Mouse (Mus musculus) induced T-regulatory cell, adult 2 months (primary cell): ENCODE data around the gene Polr3b.

Experiments used
- DNase-seq: peaks from one replicate; pipeline ENCODE4 v3.0.0-alpha.2; 2012; ENCODE audit warnings: low read depth

Gene Polr3b

DNA sequence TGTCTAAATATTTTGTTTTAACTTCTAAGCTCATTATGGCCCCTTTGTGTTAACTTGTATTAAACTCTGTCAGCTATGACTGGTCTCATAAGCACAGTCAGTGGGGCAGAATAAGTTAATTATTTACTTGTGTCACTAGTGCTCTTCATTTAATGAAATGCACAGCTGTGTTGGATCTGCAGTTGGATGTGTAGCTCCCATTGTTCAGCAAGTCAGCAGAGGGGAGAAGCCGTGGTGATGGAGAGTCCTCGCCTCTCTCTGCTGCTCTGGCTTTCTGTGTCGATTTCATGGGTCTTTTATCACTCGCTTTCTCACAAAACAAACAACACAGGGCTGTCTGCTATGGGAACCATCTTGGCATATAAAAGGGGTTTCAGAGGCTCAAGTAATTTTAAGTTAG, 88.7 kb downstream of the Polr3b start:
- no peak for DNase-seq

GRCm38 (mm10) chr10:84711479-84711878, 89.4 kb downstream of the Polr3b start:
- DNase-seq: no peak

DNA sequence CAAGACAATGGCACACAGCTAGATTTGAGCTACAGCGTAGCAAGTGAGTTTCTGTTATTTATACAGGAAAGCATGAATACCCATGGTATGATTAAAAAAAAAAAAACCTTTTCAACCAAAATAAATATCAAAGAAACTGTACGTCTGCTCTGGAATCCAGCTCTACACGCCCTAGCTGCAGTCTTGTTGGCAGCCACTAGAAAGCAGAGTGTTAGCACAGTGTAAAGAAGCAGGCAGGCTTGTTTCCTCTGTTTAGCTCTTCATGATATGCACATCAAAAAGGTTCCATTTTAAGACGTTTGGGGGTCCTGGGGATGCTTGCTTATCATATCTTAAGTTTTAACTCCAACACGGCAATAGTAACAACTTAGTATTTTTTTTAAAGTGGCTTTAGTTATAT, 89.8 kb downstream of the Polr3b start:
- no peak for DNase-seq

GRCm38 (mm10) chr10:84712532-84712931, 90.4 kb downstream of the Polr3b start:
- no peak for DNase-seq

GRCm38 (mm10) chr10:84713043-84713442, 91.0 kb downstream of the Polr3b start:
- no peak for DNase-seq

DNA sequence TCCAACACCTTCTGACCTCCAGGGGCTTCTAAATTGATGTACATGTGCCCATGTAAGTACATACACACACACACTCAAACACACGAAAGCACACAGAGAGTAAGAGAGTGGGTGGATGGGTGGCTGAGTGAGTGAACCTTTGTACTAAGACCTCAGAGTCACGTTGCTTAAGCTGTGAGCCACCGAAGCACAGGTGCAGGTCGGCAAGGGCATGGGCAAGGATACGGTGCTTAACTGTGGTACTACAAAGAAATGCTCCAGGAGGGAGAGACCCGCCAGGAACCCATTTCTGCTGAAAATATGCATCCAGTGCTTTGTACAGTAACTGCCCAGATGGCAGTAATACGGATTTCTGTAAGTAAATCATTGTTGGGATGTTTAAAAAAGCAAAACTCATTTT, 93.5 kb downstream of the Polr3b start:
- DNase-seq: no peak

DNA sequence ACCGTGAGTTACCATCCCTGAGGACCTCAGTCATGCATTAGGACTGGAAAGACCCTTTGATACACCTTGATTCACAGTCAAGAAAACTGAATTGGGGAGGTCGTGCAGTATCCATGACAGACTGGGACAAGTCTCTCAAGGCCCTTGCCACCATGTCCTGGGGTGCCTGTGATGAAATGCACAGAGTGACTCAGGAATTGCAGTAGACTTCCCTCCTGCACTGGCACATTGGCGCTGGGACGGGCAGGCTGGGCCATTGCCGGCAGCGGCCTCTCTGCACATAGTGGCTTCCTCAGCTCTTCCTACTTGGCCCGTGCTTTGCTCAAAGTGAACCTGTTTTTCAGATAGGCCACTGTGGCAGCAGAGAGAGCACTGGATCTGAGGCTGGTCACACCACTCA, 94.5 kb downstream of the Polr3b start:
- DNase-seq: no peak

DNA sequence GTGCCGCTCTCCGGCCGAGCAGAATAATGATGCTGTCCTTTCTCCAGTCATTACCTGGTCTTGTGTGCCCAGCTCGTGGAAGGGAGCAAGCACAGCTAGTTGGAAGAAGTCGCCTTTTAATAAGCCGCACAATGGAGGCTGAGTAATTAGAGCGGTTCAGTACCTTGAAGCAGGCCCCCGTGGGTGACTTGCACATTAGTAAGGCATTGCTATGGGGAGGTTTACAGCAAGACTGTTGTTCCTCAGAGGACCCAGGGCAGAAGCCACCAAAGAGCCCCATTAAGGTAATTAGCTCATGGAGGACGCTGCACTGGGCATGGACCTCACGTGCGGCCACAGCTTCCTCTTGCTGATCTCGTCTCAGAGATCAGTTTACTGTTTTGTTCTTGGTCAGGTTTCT, 100.6 kb downstream of the Polr3b start:
- no peak for DNase-seq

DNA sequence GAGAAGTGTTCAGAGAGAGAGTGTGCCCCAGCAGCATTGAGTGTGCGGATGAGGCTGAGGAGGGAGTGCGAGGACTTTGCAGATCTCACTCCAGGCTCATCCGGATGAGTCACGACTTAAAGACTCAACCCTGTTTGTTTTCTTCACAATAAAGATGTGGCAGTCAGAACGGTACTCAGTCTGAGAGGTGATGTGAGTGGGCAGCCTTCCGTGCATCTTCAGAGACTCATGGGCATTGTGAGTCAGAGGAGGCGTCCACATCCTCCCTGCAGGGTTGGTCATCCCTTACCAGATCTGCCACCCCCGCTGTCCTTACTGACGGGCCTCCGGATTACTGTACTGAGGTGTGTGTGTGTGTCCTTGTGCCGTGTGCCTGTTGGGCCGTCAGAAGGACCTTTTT, 104.9 kb downstream of the Polr3b start:
- DNase-seq: peak; percentile 41

- no peak for DNase-seq
Measured at GRCm38 (mm10) chr10:84727760-84728159, 105.7 kb downstream of the Polr3b start.

- peak; percentile 26 for DNase-seq
Measured at GRCm38 (mm10) chr10:84730078-84730477, 108.0 kb downstream of the Polr3b start.

DNA sequence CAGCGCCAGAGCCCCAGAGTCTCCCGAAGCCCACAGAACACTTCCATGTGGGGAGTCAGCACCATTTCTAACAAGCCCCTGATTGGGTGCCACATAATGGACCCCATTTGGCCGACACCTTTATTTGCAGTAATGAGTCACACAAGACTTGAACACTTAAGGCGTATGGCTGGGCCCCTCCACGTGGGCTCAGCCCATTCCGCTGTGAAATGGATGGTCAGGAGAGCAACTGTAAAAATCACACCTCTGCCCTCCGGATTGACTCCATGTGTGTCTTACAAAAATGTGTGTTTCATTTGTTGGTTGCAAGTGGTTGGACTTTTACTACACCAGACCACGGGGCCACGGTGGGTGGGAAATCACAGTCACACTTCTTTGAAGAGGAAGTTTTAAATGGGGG, 108.9 kb downstream of the Polr3b start:
- no peak for DNase-seq

DNA sequence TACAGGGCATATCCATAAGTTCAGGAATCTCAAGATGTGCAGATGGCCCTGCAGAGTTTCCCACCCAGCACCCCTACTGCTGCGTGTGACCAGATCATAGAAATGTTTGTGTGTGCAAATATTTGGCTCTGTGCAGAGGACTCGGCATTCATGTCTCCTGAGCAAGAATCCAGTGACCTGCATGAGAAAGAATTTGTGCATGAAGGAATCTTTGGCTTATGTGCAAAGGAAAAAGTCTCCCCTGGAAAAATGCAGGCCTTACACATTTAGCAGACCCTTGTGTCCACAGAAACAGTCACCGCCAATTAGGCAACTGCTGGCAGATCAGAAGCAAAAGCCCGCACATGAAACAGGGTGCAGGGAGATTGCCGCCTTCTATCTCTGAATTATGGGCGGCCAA, 111.4 kb downstream of the Polr3b start:
- DNase-seq: no peak

- DNase-seq: no peak
Measured at GRCm38 (mm10) chr10:84754851-84755785, 133.0 kb downstream of the Polr3b start.

- no peak for DNase-seq
Measured at GRCm38 (mm10) chr10:84755786-84756203, 133.7 kb downstream of the Polr3b start, which contains the start of gene Rfx4. Gene Rfx4 (plus strand): TSS chr10:84756062.

- DNase-seq: no peak
Measured at GRCm38 (mm10) chr10:84756435-84757095, 134.5 kb downstream of the Polr3b start.

GRCm38 (mm10) chr10:84757426-84758199, 135.5 kb downstream of the Polr3b start:
- no peak for DNase-seq

GRCm38 (mm10) chr10:84758200-84758468, 136.0 kb downstream of the Polr3b start:
- DNase-seq: no peak

- no peak for DNase-seq
Measured at GRCm38 (mm10) chr10:84758483-84759431, 136.7 kb downstream of the Polr3b start.

DNA sequence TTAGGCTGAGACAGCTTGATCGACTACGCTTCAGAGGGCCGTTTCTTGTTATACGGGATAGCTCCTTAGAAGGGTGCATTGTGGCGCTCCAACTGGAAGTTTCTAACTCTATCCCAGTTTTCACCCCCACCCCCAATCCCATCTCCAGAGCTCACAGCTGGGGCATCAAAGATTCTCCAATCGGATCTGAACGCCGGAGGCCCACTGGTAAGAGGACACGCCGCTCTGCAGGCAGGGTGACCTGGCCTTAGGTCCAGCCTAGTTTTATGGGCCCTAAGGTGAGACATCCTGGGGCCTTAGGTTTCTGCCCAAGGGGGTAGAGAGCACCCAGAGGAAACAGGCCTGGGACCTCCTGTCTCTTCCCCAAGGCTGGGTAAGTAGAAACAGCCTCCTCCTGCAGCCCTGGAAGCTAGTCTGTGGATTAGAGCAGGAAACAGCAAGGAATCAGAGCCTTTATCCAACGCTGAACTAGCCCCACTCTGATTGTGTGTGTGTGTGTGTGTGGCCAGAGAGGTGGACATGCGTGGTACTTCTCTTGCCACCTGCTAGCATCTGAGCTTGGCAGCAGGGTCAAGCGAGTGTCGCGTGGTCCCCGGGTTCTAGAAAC, 137.5 kb downstream of the Polr3b start:
- DNase-seq: no peak
